Comparison of ENCODE assay signal across 8 mouse cellular contexts in genomic region chr3:127257969-127258368, GRCm38 (mm10).
DNase-seq lines count a peak whose midpoint lies in the region; ATAC-seq and TF ChIP-seq lines count a peak whose summit lies in the region.

No protein-coding gene starts in this region.

- peak overlapping the region; percentile 44 for H3K4me3 ChIP-seq in lung, embryonic 14.5 days (ENCODE audit: low read depth, low read length)
- H3K4me3 ChIP-seq in heart, embryonic 12.5 days: peak overlapping the region; percentile 56
- peak overlapping the region; percentile 20; the same call in 1 of the 2 replicates for H3K4me3 ChIP-seq in neural tube, embryonic 14.5 days (ENCODE audit: low read depth, low read length)

- H3K27ac ChIP-seq in lung, embryonic 14.5 days (ENCODE audit: low read depth): peak overlapping the region; percentile 91
- peak overlapping the region; percentile 66 for H3K27ac ChIP-seq in heart, embryonic 12.5 days (ENCODE audit: poor library complexity, severe bottlenecking)
- H3K27ac ChIP-seq in neural tube, embryonic 14.5 days (ENCODE audit: low read depth, low read length): peak overlapping the region; percentile 18; the same call in 1 of the 2 replicates

- peak overlapping the region; percentile 72 for H3K4me2 ChIP-seq in lung, embryonic 14.5 days
- peak overlapping the region; percentile 67 for H3K4me2 ChIP-seq in heart, embryonic 12.5 days
- peak overlapping the region; percentile 47 for H3K4me2 ChIP-seq in neural tube, embryonic 14.5 days (ENCODE audit: low read depth, low read length)

- no peaks in the 10 kb centered on the region for H3K36me3 ChIP-seq in lung, embryonic 14.5 days (ENCODE audit: insufficient read depth)
- H3K36me3 ChIP-seq in heart, embryonic 12.5 days: no peaks in the 10 kb centered on the region
- no peaks in the 10 kb centered on the region for H3K36me3 ChIP-seq in neural tube, embryonic 14.5 days (ENCODE audit: control insufficient read depth, insufficient read depth, low read length)

- H3K9me3 ChIP-seq in lung, embryonic 14.5 days (ENCODE audit: low read depth, low read length): no peaks in the 10 kb centered on the region
- H3K9me3 ChIP-seq in heart, embryonic 12.5 days (replicated peaks): no peaks in the 10 kb centered on the region
- no peaks in the 10 kb centered on the region for H3K9me3 ChIP-seq in neural tube, embryonic 14.5 days (ENCODE audit: control insufficient read depth, low read length)

- H3K4me1 ChIP-seq in lung, embryonic 14.5 days (ENCODE audit: insufficient read depth): no peaks in the 10 kb centered on the region
- peaks cover 10% of the 10 kb centered on the region for H3K4me1 ChIP-seq in heart, embryonic 12.5 days (replicated peaks)
- H3K4me1 ChIP-seq in neural tube, embryonic 14.5 days (ENCODE audit: control insufficient read depth, insufficient read depth, low read length): peaks cover 16% of the 10 kb centered on the region

- no peaks in the 10 kb centered on the region for H3K27me3 ChIP-seq in lung, embryonic 14.5 days (ENCODE audit: insufficient read depth, low read length)
- H3K27me3 ChIP-seq in heart, embryonic 12.5 days (replicated peaks): no peaks in the 10 kb centered on the region
- no peaks in the 10 kb centered on the region for H3K27me3 ChIP-seq in neural tube, embryonic 14.5 days (ENCODE audit: control insufficient read depth, insufficient read depth, low read length)

- under 1% methylated on average over 7 of the region's 18 CpGs for WGBS in lung, embryonic 14.5 days
- 0% methylated on average over 18 of the region's 18 CpGs for WGBS in heart, embryonic 12.5 days
- 0% methylated on average over 18 of the region's 18 CpGs for WGBS in neural tube, embryonic 14.5 days

- no peak for TF ChIP-seq CTCF in lung, embryonic 14.5 days (IDR thresholded peaks at IDR 0.05; ENCODE audit: low read depth)

- peak; percentile 71 for ATAC-seq in lung, embryonic 14.5 days (ENCODE audit: insufficient read depth)
- peak; percentile 67 for ATAC-seq in heart, embryonic 12.5 days (ENCODE audit: insufficient number of reproducible peaks, low FRiP score)
- peak; percentile 55 for ATAC-seq in neural tube, embryonic 14.5 days (ENCODE audit: low read depth)

- peak overlapping the region; percentile 53 for H3K9ac ChIP-seq in lung, embryonic 14.5 days
- peak overlapping the region; percentile 63 for H3K9ac ChIP-seq in heart, embryonic 12.5 days
- H3K9ac ChIP-seq in neural tube, embryonic 14.5 days (replicated peaks; ENCODE audit: low read depth, low read length): no peak overlapping the region

- no peak for DNase-seq in lung, embryonic 14.5 days
- no peak for DNase-seq in lung, postnatal 10 days
- DNase-seq in cerebellum, adult 9-11 months: peak; percentile 63
- peak; percentile 28 to 58 for DNase-seq in kidney, postnatal 4 days
- no peak for DNase-seq in spleen, postnatal 4 days (ENCODE audit: low spot score in 2 of 2)
- DNase-seq in thymus, postnatal 36 days: no peak

Comparison
In these comparisons a context has a peak if more than half of its experiments do, and no peak if none do; other contexts are left out.
1. DNase-seq: peak in cerebellum, adult 9-11 months (single experiment) and kidney, postnatal 4 days (2 of 2); none in lung, embryonic 14.5 days (single experiment), lung, postnatal 10 days (single experiment), spleen, postnatal 4 days (0 of 2) and thymus, postnatal 36 days (0 of 2).
2. H3K27ac ChIP-seq: peak in every context shown above with its lines; median percentile 91 in lung, embryonic 14.5 days; 66 in heart, embryonic 12.5 days; 18 in neural tube, embryonic 14.5 days.
3. Peak in every context shown above with its lines, with median percentiles within 50 percentile points of each other: ATAC-seq, H3K4me2 ChIP-seq and H3K4me3 ChIP-seq.